Mouse (Mus musculus): ENCODE results near the gene Rasd1.

GRCm38 (mm10) chr11:59930031-59930430 lies 34.7 kb downstream of the Rasd1 start:
- TF ChIP-seq CTCF (IDR thresholded peaks at IDR 0.05; ENCODE audit: low read depth) = no peak
- TF ChIP-seq EP300 (optimal IDR thresholded peaks at IDR 0.05) = no peak

All from stomach, postnatal 0 days (tissue).